Mouse (Mus musculus) forebrain, embryonic 10.5 days (tissue): Measurements from ENCODE around the gene Gsc. TPM values are rescaled to one million over a fixed set of nuclear protein-coding genes. Genes with fewer than 3 reads are reported as not detected.

Experiments
- DNase-seq: peaks from one replicate; pipeline ENCODE4 v3.0.0-alpha.2; 2017; ENCODE audit warnings: low spot score; ENCODE audit errors: extremely low spot score
- H3K27ac ChIP-seq: fragments of 300-500 bp; sonication (generic); 2 replicates; pipeline ENCODE4 v1.5.1; 2016; ENCODE audit warnings: mild to moderate bottlenecking
- H3K27me3 ChIP-seq: fragments of 300-500 bp; sonication (generic); 2 replicates; pipeline ENCODE4 v1.6.1; 2016; ENCODE audit warnings: mild to moderate bottlenecking; ENCODE audit not compliant: poor library complexity, severe bottlenecking
- H3K36me3 ChIP-seq: fragments of 300-500 bp; sonication (generic); replicated peaks from 2 replicates; pipeline ENCODE4 v1.6.1; 2016; ENCODE audit warnings: mild to moderate bottlenecking, moderate library complexity
- H3K4me1 ChIP-seq: fragments of 300-500 bp; sonication (generic); 2 replicates; pipeline ENCODE4 v1.6.1; 2016
- H3K4me3 ChIP-seq: fragments of 300-500 bp; sonication (generic); 2 replicates; pipeline ENCODE4 v1.5.1; 2016; ENCODE audit warnings: mild to moderate bottlenecking, moderate library complexity
- H3K9me3 ChIP-seq: fragments of 300-500 bp; sonication (generic); 2 replicates; pipeline ENCODE4 v1.6.1; 2016; ENCODE audit warnings: mild to moderate bottlenecking, moderate library complexity
- WGBS: fragments of 180-500 bp; shearing (Covaris S2); methylation state at CpG from one replicate; pipeline ENCODE4 v1.1.7; 2016; 5-methylcytosine and 5-hydroxymethylcytosine counted together
- polyA plus RNA-seq: library from polyadenylated mRNA; unstranded; fragments of >200 nt; fragmentation: Nextera tagmentation; extraction: Ambion mirVana; gene quantifications from 2 replicates; pipeline ENCODE4 v1.2.1, GENCODE M21; 2016

Gene Gsc
- polyA plus RNA-seq, 1 experiment from 2014 or later: 2.2 TPM

DNA sequence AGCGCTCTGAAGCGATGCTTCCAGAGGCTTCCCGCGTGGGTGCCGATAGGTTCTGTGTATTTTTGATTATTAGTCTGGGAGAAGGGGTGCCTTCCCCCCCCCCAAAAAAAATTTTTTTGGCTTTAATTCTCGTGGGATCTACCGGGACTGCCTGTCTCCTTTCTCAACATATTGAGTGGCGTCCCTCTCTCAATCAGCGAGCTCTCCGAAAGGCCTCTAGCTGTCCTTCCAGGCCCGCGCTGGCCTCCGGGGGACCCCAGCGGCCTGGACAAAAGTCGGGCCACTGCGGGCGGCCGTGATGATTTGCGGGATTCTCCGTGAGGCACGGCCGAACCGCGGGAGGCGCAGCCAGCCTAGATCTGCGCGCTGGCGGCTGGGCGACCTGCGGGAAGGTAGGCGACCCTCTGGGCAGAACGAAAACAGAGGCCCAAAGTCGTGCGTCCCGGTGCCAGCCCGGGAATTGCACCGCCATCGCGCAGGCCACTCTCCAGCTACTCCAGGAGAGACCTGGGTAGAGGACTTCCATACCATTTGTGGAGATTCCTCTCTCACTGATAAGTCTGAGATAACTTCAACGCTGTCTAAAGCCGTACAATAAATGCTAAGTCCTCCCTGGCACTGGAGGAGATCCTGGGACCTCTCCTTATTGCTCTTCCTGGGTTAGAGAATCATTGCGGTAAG, 1.2 kb upstream of the Gsc start:
- peak; percentile 56 for DNase-seq

DNA sequence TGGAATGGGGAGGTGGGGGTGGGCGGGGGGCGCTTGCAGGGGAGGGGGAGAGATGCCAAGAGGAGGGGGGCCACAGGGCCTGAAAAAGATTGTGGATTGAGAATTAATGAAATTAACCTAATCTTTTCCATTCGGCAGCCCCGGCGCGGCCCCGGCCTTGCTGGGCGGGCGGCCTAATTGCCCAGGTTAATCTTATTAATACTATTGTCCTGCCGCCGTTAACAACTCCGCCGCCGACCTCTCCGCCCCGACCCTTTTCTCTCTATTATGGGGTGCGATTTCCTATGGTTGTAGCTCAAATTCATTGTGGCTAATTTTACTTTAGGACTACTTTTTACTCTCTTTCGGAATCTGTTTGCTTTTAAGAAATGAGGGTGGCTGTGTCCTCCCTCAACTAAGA, 362 bp upstream of the Gsc start:
- peaks cover 100% of the 10 kb centered on the region for H3K27me3 ChIP-seq
- H3K4me3 ChIP-seq: peak overlapping the region; percentile 56
- H3K27ac ChIP-seq: no peak overlapping the region
- no peaks in the 10 kb centered on the region for H3K36me3 ChIP-seq
- WGBS: 0% methylated on average over 16 of the region's 18 CpGs
- H3K9me3 ChIP-seq: no peaks in the 10 kb centered on the region
- peaks cover 83% of the 10 kb centered on the region for H3K4me1 ChIP-seq
- DNase-seq: peak; percentile 45

More for the DNA sequence above, 1.2 kb upstream of the Gsc start:
- H3K27me3 ChIP-seq: peaks cover 100% of the 10 kb centered on the region
- WGBS: under 1% methylated on average over 42 of the region's 42 CpGs
- H3K36me3 ChIP-seq: no peaks in the 10 kb centered on the region
- no peaks in the 10 kb centered on the region for H3K9me3 ChIP-seq
- peaks cover 83% of the 10 kb centered on the region for H3K4me1 ChIP-seq
- H3K4me3 ChIP-seq: peak overlapping the region; percentile 56
- no peak overlapping the region for H3K27ac ChIP-seq

DNA sequence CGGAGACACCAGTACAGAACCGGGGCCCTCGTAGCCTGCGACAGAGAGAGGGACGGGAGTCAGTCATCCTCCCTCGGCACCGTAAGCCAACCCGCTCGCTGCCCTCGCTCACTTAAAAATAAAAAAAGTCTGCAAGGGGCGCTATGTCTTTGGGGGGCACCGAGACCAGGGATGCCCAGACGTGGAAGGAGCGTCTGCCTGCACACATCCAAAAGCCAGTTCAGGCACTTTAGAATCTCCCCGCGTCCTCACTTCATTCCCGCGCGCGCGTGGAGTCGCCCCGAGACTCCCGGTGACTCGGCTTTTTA, 958 bp downstream of the Gsc start:
- DNase-seq: no peak
- peak overlapping the region; percentile 3; the same call in 1 of the 2 replicates for H3K27ac ChIP-seq
- H3K27me3 ChIP-seq: peaks cover 100% of the 10 kb centered on the region
- H3K4me1 ChIP-seq: peaks cover 83% of the 10 kb centered on the region
- peak overlapping the region; percentile 56 for H3K4me3 ChIP-seq
- H3K36me3 ChIP-seq: no peaks in the 10 kb centered on the region
- H3K9me3 ChIP-seq: no peaks in the 10 kb centered on the region
- 1% methylated on average over 25 of the region's 25 CpGs for WGBS

DNA sequence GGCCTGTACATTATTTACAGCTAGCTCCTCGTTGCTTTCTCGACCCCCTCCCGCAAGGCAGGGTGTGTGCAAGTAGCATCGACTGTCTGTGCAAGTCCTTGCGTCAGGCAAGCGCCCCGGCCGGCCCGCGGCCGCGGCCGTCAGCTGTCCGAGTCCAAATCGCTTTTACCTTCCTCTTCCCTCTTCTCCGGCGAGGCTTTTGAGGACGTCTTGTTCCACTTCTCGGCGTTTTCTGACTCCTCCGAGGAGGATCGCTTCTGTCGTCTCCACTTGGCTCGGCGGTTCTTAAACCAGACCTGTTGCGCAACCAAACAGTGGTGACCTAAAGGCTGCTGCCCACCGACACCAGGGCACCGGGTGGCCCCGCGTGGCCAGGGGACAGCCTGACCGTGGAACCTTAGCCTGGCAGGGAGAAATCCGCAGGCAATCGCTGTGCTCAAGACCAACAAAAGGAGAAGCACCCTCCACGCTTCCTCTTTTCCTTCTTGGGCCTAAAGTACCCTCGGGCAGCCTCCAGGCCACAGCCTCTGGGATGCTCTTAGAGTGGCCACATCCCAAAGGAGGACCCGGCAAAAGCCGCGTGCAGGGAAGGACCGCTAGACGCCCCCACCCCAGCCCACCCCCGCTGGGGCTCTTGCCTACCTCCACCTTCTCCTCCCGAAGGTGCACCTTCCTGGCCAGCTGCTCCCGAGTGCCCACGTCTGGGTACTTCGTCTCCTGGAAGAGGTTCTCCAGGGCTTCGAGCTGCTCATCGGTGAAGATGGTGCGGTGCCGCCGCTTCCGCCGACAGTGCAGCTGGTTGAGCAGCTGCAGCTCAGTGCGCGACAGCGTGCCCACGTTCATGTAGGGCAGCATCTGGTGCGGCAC, 1.5 kb downstream of the Gsc start:
- Histone ChIP-seq H3K9me3 (no peaks in the 10 kb centered on the region), H3K27ac (peak overlapping the region; percentile 3; the same call in 1 of the 2 replicates), H3K27me3 (peaks cover 100% of the 10 kb centered on the region), H3K36me3 (no peaks in the 10 kb centered on the region), H3K4me1 (peaks cover 85% of the 10 kb centered on the region), H3K4me3 (peak overlapping the region; percentile 56)
- under 1% methylated on average over 57 of the region's 57 CpGs for WGBS
- peak; percentile 66 for DNase-seq

DNA sequence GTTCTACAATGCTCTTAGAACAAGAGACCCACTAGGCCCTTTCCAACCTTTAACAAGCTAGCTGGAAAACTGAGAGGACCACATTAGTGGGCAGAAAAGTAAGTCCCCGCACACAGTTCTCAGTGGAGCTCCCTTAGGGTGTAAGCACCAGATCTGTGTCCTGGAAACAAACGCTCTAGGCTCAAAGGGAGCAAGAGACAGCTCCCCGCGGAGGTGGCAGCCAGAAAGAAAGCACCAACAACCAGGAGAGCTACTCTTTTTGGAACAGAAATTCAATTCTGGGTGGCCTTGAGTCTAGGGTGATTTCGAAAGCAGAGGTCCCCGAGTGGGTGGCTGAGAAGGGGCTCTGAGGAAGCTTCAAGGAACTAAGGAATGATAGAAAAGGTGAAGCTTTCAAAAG, 2.5 kb downstream of the Gsc start:
- Histone ChIP-seq H3K36me3 (no peaks in the 10 kb centered on the region), H3K27me3 (peaks cover 100% of the 10 kb centered on the region), H3K4me3 (0 out of 2 replicates have a peak overlapping the region, but pooled peaks have one; percentile 56), H3K9me3 (no peaks in the 10 kb centered on the region), H3K27ac (no peak overlapping the region), H3K4me1 (peaks cover 83% of the 10 kb centered on the region)
- WGBS: 2% methylated on average over 6 of the region's 6 CpGs
- DNase-seq: no peak

DNA sequence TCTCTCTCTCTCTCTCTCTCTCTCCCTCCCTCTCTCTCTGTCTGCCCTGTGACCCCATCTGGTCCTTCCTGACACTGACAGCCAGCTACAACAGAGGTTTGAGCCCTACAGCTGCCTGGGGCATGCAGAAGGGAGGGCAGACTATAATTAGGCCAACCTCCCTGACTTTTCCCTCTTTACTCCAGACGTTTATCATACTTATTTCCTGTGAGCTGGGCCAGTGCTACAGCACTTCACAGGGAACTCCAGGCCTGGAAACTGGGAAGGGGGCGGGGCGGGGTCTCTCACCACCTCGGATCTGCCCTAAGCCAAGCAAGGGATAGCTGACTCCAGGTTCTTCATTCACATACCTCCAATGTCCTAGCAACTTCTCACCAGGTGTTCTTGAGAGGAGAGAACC, 4.3 kb downstream of the Gsc start:
- no peak for DNase-seq
- H3K27ac ChIP-seq: no peak overlapping the region
- no peak overlapping the region for H3K4me3 ChIP-seq
- no peaks in the 10 kb centered on the region for H3K9me3 ChIP-seq
- peaks cover 67% of the 10 kb centered on the region for H3K4me1 ChIP-seq
- no peaks in the 10 kb centered on the region for H3K36me3 ChIP-seq
- WGBS: 9% methylated on average over 4 of the region's 4 CpGs
- peaks cover 99% of the 10 kb centered on the region for H3K27me3 ChIP-seq

DNA sequence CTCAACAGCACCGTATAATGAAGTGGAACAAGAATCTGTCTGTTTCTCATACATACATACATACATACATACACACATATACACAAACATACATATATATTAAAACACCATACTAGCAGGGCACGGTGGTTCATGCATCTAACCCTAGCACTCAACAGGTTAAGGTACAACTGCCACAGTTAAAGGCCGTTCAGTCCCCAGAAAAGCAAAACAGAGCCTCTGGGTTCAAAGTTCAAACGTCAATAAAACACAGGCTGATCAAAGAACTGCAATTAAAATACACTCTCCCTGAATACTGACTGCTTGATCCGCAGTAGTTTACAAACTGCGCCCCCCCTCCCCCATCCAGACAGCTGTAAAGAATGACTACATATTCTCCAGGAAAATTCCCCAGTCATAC, 5.8 kb downstream of the Gsc start:
- no peak overlapping the region for H3K4me3 ChIP-seq
- H3K27me3 ChIP-seq: peaks cover 99% of the 10 kb centered on the region

DNA sequence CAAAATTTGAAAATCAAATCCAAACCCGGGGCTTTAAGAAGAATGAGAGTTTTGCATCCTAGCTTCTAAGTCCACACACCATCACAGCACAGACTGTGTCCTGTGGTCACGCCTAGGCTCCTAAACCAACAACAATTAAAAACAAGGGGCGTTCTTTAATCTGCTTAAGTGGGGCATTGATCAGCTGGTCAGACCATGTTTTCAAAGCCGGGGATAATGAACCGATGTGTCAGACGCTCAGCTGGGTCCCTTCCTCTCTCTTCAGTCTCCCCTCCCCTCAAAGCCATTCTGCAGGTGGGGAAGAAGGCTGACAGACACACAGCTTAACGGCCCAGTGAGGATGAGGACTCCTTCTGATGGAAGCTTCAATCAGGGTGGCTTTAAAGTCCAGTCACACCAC, 6.2 kb downstream of the Gsc start:
- Histone ChIP-seq H3K27ac (no peak overlapping the region), H3K27me3 (peaks cover 99% of the 10 kb centered on the region), H3K4me3 (no peak overlapping the region), H3K9me3 (no peaks in the 10 kb centered on the region), H3K36me3 (no peaks in the 10 kb centered on the region), H3K4me1 (peaks cover 49% of the 10 kb centered on the region)
- no peak for DNase-seq
- WGBS: 6% methylated on average over 7 of the region's 7 CpGs

More for the DNA sequence above, 5.8 kb downstream of the Gsc start:
- Histone ChIP-seq H3K27ac (no peak overlapping the region), H3K9me3 (no peaks in the 10 kb centered on the region), H3K36me3 (no peaks in the 10 kb centered on the region), H3K4me1 (peaks cover 53% of the 10 kb centered on the region)
- no peak for DNase-seq
- WGBS: 35% methylated on average over 6 of the region's 6 CpGs

DNA sequence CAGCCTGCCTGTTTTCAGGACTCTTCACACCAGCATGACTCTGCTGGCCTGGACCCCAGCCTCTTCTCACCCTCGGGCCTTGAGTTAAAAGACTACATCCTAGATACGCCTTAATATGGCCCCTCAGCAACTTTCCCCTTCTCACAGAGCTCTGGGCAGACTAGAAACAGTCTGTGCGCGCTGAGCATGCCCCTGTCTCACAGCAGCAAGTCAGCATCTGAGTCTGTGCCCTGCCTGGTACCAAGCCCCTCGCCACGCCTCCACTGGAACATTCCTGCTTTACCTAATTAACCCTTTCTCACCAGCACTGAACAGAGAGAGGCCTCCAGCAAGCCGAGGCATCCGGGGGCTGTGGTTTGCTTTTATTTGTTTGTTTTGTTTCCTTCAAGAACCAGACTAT, 11.8 kb downstream of the Gsc start:
- no peak overlapping the region for H3K4me3 ChIP-seq
- H3K9me3 ChIP-seq: no peaks in the 10 kb centered on the region
- H3K4me1 ChIP-seq: peaks cover 28% of the 10 kb centered on the region
- peaks cover 76% of the 10 kb centered on the region for H3K27me3 ChIP-seq
- 19% methylated on average over 8 of the region's 8 CpGs for WGBS
- no peaks in the 10 kb centered on the region for H3K36me3 ChIP-seq
- DNase-seq: no peak
- no peak overlapping the region for H3K27ac ChIP-seq

DNA sequence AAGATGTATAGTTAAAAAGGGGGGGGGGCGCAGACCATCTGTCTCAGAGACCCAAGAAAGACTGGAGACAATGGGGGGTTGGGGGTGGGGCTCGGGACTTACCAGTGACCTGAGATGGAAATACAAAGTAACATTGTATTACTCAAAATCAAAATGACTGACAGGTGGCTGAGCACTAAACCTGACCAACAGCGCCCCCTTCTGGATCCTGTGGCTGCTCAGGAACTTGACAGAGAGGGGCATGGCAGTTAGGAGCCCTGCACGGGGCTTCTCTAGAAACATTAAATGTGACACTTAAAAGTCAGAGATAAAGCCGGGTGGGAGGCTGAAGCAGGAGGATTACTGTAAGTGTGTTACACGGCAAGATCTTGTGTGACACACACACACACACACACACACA, 13.8 kb downstream of the Gsc start:
- H3K4me1 ChIP-seq: peaks cover 20% of the 10 kb centered on the region
- H3K36me3 ChIP-seq: no peaks in the 10 kb centered on the region
- WGBS: 58% methylated on average over 6 of the region's 6 CpGs
- no peak overlapping the region for H3K4me3 ChIP-seq
- no peak overlapping the region for H3K27ac ChIP-seq
- H3K9me3 ChIP-seq: no peaks in the 10 kb centered on the region
- DNase-seq: no peak
- peaks cover 57% of the 10 kb centered on the region for H3K27me3 ChIP-seq

DNA sequence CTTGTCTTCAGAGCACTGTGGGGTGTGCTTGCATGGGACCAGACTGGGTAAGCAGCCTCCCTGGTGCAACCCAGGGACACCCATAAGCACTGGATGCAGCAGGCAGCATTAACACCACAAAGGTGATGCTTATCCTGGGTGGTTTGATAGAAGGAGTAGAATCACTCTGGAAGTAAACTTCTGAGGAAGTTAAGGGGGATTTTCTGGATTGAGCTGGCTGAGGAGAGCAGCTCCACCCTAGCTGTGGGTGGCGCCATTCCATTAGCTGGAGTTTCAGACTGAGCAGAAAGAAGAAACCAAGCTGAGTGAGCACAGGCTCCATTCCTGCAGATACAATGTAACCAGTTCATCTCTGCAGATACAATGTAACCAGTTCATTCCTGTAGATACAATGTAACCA, 20.1 kb downstream of the Gsc start:
- peaks cover 10% of the 10 kb centered on the region; the same call in 1 of the 2 replicates for H3K4me1 ChIP-seq
- 59% methylated on average over 1 of the region's 1 CpGs for WGBS

DNA sequence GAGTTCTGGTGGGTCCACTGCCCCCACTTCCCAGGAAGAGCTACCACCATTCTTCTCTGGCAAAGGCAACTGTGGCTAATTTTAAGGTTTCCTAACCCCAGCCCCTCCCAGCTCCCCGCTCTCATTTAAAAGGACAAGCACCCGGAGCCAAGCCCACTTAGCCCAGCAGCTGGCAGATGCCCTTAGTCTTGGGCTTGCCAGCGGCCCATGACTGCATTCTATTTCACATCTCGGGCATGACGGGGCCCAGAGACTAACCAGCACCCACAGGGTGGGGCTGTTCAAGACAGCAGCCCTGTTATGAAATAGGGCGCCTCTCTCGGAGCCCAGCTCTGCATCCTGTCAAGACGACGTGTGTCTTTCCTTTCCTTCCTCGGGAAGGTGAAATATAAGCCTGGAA, 22.9 kb downstream of the Gsc start:
- H3K4me3 ChIP-seq: no peak overlapping the region
- H3K36me3 ChIP-seq: no peaks in the 10 kb centered on the region
- no peak for DNase-seq
- H3K27me3 ChIP-seq: peaks cover 18% of the 10 kb centered on the region
- 88% methylated on average over 10 of the region's 10 CpGs for WGBS
- peaks cover 17% of the 10 kb centered on the region; the same call in 1 of the 2 replicates for H3K4me1 ChIP-seq
- no peaks in the 10 kb centered on the region for H3K9me3 ChIP-seq
- no peak overlapping the region for H3K27ac ChIP-seq

More for the DNA sequence above, 20.1 kb downstream of the Gsc start:
- H3K27me3 ChIP-seq: peaks cover 25% of the 10 kb centered on the region
- H3K9me3 ChIP-seq: no peaks in the 10 kb centered on the region
- DNase-seq: no peak
- no peaks in the 10 kb centered on the region for H3K36me3 ChIP-seq
- H3K4me3 ChIP-seq: no peak overlapping the region
- no peak overlapping the region for H3K27ac ChIP-seq

DNA sequence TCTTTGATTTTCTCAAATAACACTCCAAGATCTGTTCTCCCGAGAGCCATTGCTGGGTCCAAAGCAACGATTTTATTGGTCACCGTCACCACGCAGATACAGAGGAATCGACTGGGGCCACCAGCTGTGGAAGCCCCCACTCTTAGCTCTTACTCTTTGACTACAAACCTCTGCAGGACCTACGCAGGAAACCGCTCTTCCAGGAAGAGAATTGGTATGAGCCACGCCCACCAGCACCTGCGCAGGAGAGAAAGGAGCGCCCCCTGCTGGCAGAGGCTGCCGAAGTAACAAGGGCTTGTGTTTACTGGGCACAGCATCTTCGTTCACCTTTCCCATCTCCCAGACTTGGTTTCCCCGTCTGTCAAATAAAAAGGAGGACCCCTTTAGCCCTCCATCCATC, 25.0 kb downstream of the Gsc start:
- Histone ChIP-seq H3K4me3 (peak overlapping the region; percentile 25; the same call in 1 of the 2 replicates), H3K9me3 (no peaks in the 10 kb centered on the region), H3K27ac (no peak overlapping the region), H3K36me3 (no peaks in the 10 kb centered on the region), H3K4me1 (peaks cover 17% of the 10 kb centered on the region; the same call in 1 of the 2 replicates), H3K27me3 (peaks cover 9% of the 10 kb centered on the region)
- WGBS: 32% methylated on average over 13 of the region's 13 CpGs
- peak; percentile 60 for DNase-seq
